Mouse (Mus musculus) layer of hippocampus, postnatal 10 days (tissue): Measurements from ENCODE around the gene Ccdc113. TPM values are rescaled to one million over a fixed set of nuclear protein-coding genes. Genes with fewer than 3 reads are reported as not detected.
"Not testable (repeated sequence)": the region's sequence is repeated elsewhere in the genome, so short reads cannot be mapped to it uniquely, and the experiment has no call there.

ENCODE experiments used
- DNase-seq, 2 experiments: peaks; one replicate each; pipeline ENCODE4 v3.0.0; 2021; ENCODE audit warnings: low spot score in 2 of 2
- total RNA-seq, 2 experiments: library from RNA; stranded (reverse); gene quantifications; 2 replicates each; pipeline ENCODE4 v1.2.3; 2021

Gene Ccdc113
- total RNA-seq, 2 experiments from 2014 or later, result 1.1 to 2.4 TPM

- DNase-seq, result no peak
Measured at GRCm38 (mm10) chr8:95601306-95601705, 67.4 kb downstream of the Ccdc113 start.

- no peak for DNase-seq
Measured at GRCm38 (mm10) chr8:95602168-95602567, 68.3 kb downstream of the Ccdc113 start.

GRCm38 (mm10) chr8:95606509-95606908 lies 72.6 kb downstream of the Ccdc113 start:
- not testable (repeated sequence) for DNase-seq

GRCm38 (mm10) chr8:95607210-95607609 lies 73.3 kb downstream of the Ccdc113 start:
- no peak for DNase-seq

Other genes with a start within 250 kb of the Ccdc113 start
- under 1 TPM; 0.87 to 0.91 TPM for gene Cngb1, start 227.5 kb upstream of the Ccdc113 start, total RNA-seq
- gene Tepp, start 223.5 kb upstream of the Ccdc113 start, total RNA-seq, result 1 to 10 TPM; 1.4 to 1.7 TPM
- 10 to 100 TPM; 18.1 to 19.4 TPM for gene Zfp319, start 202.1 kb upstream of the Ccdc113 start, total RNA-seq
- 10 to 100 TPM; 17.2 to 22.8 TPM for gene Usb1, start 201.8 kb upstream of the Ccdc113 start, total RNA-seq
- 10 to 100 TPM; 41.2 to 42.5 TPM for gene Mmp15, start 181.8 kb upstream of the Ccdc113 start, total RNA-seq
- gene Cfap20, start 99.2 kb upstream of the Ccdc113 start, total RNA-seq, result 10 to 100 TPM; 64.1 to 67.9 TPM
- 10 to 100 TPM; 73.8 to 80.8 TPM for gene Csnk2a2, start 44.0 kb upstream of the Ccdc113 start, total RNA-seq
- not detected for gene Prss54, start 42.3 kb downstream of the Ccdc113 start, total RNA-seq
- gene Gins3, start 99.4 kb downstream of the Ccdc113 start, total RNA-seq, result 1 to 10 TPM; 2.5 to 2.6 TPM
- 1,000 to 10,000 TPM; 1,214 to 1,219 TPM for gene Ndrg4, start 142.9 kb downstream of the Ccdc113 start, total RNA-seq
- 10 to 100 TPM; 21.7 to 27.4 TPM for gene Setd6, start 181.8 kb downstream of the Ccdc113 start, total RNA-seq